Mouse (Mus musculus): ENCODE measurements around the gene Trappc12. TPM values are rescaled to one million over a fixed set of nuclear protein-coding genes. Genes with fewer than 3 reads are reported as not detected.

Gene Trappc12
- total RNA-seq, 2 experiments from 2014 or later, result 21.6 to 24.9 TPM

DNA sequence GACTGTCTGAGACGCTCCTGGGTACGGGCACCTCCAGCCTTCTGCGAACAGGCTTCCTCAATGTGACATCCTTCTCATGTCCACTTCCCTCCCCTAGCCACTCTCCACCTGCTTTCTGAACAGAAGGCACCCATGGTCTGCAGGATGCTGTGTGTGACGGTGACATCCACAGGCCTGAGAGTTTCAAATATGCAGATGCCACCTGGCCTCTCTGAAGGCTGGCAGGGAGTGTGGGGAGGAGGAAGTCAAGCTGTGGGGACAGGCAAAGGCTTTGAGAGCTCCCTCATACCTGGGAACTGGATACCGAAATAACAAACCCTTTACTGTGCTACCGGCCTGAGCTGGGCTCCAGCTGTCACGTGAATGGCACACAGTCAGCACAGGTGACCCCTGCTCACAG lies 55.5 kb downstream of the Trappc12 start:
- no peak for DNase-seq
- intact Hi-C loops (cut with DNase I), result loop anchor here (5.0 kb wide), 2 partner anchors 433 to 473 kb away; no protein-coding TSS in a partner anchor

DNA sequence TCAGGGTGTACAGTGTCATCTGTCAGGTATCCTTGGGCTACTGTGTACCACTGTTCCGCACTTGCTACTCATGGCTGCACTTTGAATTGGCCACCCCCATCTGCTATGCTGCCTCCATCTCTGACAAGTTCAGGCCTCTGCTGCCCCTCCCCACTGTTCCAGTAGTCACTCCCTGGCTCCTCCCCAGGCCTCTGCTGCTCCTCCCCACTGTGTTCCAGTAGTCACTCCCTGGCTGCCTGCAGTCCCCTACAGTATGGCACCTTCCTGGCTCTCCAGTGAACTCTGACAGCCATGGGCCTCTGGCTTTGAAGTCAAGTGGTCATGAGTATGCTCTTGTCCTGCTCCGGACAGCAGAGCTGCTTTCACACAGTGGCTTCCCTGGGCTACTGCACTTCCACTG lies 56.0 kb downstream of the Trappc12 start:
- DNase-seq, result no peak
- intact Hi-C loops (cut with DNase I), result no loop called here

DNA sequence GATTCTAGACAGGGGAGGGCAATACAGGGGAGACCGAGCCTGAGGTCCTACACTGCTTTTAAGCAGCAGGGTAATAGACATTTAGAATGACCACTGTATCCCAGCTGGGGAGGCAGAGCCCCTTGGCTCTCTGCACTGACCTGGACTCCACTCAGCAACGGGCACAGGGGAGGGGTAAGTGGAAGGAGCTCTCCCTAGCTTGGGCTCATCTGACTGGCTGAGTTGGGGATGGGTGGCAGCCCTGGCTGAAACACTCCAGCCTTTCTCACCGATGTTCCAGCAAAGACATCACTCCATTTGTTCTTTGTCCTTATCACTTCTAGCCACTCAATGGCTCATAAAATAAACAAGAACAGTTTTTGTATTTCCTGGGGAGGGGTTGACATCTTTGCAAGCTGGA lies 56.5 kb downstream of the Trappc12 start:
- no peak for DNase-seq
- intact Hi-C loops (cut with DNase I), result no loop called here

DNA sequence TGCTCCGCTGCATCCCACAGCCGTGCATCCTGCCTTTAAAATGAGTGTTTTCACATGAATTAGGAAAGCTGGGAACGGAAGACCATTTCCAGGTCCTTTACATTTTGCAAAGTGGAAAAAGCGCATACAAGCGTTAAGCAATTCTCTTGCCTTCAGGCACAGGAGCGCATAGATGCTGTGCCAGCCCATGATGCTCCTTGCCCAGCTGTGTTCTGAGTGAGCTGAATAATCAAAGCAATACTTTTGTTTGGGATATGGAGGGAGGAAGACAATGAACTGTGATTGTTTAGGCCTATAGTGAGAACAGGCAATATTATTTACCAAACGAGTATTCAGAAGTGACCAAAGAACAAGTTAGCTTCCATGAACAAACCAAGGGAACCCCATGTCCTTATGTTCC lies 59.5 kb downstream of the Trappc12 start:
- intact Hi-C loops (cut with DNase I), result no loop called here
- no peak for DNase-seq

DNA sequence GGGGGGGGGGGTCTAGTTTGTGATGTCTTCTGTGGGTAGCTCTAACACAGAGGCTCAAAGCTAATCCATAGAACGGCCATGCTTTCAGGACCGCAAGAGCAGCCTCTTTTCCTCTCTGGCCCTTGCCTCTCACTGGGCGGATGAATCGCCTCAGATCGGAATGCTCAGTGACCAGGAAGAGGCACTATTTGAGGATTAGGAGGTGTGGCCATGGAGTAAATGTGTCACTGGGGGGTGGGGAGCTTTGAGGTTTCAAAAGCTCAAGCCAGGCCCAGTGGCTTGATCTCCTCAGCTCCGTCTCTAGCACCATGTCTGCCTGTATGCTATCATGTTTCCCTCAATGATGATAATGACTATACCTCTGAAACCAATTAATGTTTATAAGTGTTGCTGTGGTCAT lies 61.3 kb downstream of the Trappc12 start:
- DNase-seq, result no peak
- intact Hi-C loops (cut with DNase I), result no loop called here

- intact Hi-C loops (cut with DNase I), result no loop called here
- DNase-seq, result no peak
Measured at GRCm38 (mm10) chr12:28686199-28686879, 63.9 kb downstream of the Trappc12 start.

DNA sequence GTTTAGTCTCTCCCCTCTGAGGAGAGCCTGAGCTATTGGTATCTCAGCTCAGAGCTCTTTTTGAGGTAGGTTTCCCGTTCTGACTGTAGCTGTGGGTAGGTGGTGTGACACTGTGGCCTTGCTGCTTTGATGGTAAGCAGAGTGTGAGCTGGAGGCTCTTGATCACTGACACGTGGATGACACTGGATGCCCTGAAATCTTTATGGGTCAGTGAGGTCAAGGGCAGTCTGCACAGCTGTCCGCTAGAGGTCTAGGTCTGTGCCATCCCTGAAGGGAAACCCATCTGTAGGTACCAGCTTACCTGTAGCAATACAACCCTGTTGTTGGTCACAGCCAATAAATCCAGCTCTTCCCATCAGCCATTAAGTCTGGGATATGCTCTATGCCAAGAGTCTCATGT lies 64.5 kb downstream of the Trappc12 start:
- intact Hi-C loops (cut with DNase I), result no loop called here
- DNase-seq, result no peak

DNA sequence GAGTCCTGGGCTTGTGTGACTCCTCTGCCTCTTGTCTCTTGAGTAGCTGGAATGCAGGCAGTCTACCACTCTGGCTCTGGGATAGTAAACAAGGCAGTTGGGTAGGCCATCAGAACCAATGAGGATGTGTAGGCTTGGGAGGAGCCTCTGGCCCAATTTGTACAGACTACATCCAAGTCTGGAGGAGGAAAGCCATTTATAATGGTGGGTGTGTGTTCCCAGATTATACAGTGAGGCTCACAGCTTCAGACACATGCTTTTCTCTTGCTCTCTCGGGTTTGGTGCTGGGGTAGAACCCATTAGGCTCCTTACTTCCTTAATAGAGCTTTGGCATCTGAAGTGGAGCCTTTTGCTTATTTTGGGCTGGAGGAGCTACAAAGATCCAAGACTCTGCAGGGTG lies 65.6 kb downstream of the Trappc12 start:
- DNase-seq, result no peak

GRCm38 (mm10) chr12:28675925-28676209 lies 74.4 kb downstream of the Trappc12 start:
- no peak for DNase-seq
- intact Hi-C loops (cut with DNase I), result no loop called here

More for the DNA sequence above, 65.6 kb downstream of the Trappc12 start:
- intact Hi-C loops (cut with DNase I), result no loop called here

GRCm38 (mm10) chr12:28675121-28675924 lies 74.9 kb downstream of the Trappc12 start, which contains the start of gene Adi1:
Adi1 (plus strand) TSS chr12:28675231.
- peak; percentile 80 for DNase-seq
- intact Hi-C loops (cut with DNase I), result no loop called here

DNA sequence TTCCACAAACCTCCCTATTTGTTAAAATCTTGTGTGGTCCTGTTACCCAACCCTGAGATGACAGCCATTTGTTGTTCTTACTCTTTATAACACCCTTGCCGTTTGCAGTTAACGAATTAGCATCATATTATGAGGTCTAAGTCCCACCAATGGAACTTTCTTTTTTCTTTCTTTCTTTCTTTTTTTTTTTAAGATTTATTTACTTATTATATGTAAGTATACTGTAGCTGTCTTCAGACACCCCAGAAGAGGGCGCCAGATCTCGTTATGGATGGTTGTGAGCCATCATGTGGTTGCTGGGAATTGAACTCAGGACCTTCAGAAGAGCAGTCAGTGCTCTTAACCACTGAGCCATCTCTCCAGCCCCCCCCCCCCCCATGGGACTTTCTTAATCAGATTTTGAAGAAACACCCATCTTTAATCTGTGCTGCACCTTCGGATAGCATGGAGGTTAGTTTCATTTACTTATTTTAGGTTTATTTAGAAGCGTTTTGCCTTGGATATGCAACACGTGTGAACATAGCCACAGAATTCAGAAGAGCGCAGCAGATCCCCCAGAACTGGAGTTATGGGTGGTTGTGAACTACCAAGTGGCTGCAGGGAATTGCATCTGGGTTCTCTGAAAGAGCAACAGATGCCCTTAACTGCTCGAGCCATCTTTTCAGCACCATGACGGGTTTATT lies 76.1 kb downstream of the Trappc12 start:
- intact Hi-C loops (cut with DNase I), result no loop called here
- no peak for DNase-seq

- DNase-seq, result no peak
- intact Hi-C loops (cut with DNase I), result no loop called here
Measured at GRCm38 (mm10) chr12:28667287-28667686, 83.0 kb downstream of the Trappc12 start.

DNA sequence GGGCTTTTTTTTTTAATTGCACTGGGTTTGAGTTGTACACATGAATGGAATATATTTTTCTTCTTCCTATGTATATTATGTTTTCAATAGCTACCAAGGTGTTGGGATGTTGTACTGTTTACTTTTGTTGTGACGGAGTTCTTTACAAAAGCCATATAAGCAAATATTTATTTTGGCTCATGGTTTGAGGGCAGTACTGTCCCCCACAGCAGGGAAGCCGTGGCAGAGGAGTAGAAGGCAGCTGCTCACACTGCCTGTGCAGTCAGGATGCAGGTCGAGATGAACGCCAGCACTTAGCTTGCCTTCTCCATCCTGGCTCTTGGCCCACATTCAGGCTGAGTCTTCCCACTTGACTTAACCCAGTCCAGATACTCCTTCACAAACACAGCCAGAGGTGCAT lies 83.5 kb downstream of the Trappc12 start:
- intact Hi-C loops (cut with DNase I), result no loop called here
- DNase-seq, result no peak

GRCm38 (mm10) chr12:28662628-28663027 lies 87.6 kb downstream of the Trappc12 start:
- no peak for DNase-seq
- intact Hi-C loops (cut with DNase I), result no loop called here

DNA sequence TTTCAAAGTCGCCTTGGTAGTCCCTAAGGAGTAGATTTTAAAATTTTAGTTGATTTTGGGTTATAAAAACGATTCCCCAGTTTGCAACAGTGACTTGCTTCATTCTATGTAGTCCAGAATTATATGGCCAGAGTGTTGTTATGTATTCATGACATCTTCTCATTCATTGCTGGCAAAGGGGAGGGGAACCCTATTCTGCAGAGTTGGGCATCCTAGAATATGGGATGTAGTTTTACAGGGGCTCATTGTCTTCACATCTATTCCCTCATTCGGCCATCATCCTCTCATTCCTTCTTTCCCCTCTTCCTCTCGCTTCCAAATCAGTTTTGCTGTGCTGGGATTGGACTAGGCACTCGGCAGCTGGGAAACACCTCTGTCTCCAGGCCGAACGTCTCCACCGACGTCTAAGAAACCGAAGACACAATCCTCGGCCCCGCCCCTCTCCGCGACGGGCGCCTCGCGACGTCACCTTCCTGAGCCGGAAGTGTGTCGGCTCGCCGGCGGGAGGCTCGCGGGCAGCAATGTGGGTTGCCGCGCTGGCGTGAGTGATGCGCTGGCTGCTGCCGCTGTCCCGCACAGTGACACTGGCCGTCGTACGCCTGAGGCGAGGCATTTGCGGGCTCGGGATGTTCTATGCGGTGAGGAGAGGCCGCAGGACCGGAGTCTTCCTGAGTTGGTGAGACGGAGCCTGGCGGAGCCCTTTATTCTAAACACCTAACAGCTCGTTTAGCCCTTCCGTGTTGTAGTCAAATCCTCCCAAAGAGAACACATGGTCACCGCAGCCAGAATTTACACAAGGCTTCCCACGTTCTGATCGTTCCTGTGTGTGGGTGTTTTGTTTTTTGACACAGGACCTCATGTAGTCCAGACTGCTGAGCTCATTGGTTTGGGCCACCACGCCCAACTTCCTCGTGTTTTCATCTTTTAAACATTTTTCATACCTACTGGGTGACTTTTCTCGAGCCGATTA lies 100.8 kb downstream of the Trappc12 start, which contains the start of gene Rnaseh1:
TSS of gene Rnaseh1 (plus strand) at position 462 of the 970 bp plus-strand sequence.
- intact Hi-C loops (cut with DNase I), result loop anchor here (5.0 kb wide), 1 partner anchor 103 kb away; the partner anchor contains the start of genes Eipr1 and Trappc12
- peak; percentile 89 to 94 for DNase-seq

Small RNA genes lying within 50 kb of the gene (microRNA-seq; reads per million reads assigned to microRNA genes)
- gene Mir6937, result 0.81 to 1.7 reads per million in 2 experiments

Other genes starting within 250 kb of the Trappc12 start
- under 1 TPM; 0.19 to 0.20 TPM for gene Dcdc2c, start 198.1 kb downstream of the Trappc12 start, total RNA-seq (2021)
- gene Allc, start 167.9 kb downstream of the Trappc12 start, total RNA-seq (2021), result not detected
- gene Colec11, start 127.1 kb downstream of the Trappc12 start, total RNA-seq (2021), result 10 to 100 TPM; 27.1 to 30.6 TPM
- gene Rps7, start 114.5 kb downstream of the Trappc12 start, total RNA-seq (2021), result 100 to 1,000 TPM; 298 to 350 TPM
- gene Rnaseh1, start 100.9 kb downstream of the Trappc12 start, total RNA-seq (2021), result 1 to 10 TPM; 5.5 to 7.3 TPM
- gene Adi1, start 75.2 kb downstream of the Trappc12 start, total RNA-seq (2021), result 10 to 100 TPM; 36.3 to 38.9 TPM
- gene Eipr1, start 1.3 kb upstream of the Trappc12 start, total RNA-seq (2021), result 10 to 100 TPM in 1 of 2 experiments, 1 to 10 TPM in 1; 8.8 to 12.0 TPM